Mouse (Mus musculus): ENCODE measurements around the gene Tshz2.

Tshz2 gene

DNA sequence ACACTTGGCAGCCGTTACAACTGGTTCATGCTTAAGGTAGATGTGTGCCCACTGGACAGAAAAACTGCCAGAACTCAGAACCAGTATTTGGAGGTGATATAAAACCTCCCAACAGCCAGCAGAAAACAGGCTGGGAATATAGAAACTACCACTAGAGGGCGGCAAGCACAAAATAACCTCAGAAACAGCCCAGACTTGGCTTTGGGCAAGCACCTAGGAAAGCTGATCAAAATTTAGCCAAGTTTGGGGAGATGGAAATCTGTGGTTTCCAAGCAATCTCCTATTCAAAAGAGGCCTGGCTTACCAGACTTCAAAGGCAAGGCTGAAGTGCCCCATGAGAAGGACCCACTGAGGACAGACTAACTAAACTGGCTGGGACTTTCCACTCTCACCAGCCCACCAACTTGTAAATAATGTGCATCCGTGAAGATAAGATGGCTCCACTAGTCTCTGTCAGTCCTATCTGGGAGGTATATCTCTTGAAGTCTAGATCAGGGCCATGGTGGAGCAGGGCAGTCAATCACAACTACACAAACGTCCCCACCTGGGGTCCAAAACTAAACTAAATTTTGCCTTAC, 484.0 kb downstream of the Tshz2 start:
- peak; percentile 64 to 75 for DNase-seq

DNA sequence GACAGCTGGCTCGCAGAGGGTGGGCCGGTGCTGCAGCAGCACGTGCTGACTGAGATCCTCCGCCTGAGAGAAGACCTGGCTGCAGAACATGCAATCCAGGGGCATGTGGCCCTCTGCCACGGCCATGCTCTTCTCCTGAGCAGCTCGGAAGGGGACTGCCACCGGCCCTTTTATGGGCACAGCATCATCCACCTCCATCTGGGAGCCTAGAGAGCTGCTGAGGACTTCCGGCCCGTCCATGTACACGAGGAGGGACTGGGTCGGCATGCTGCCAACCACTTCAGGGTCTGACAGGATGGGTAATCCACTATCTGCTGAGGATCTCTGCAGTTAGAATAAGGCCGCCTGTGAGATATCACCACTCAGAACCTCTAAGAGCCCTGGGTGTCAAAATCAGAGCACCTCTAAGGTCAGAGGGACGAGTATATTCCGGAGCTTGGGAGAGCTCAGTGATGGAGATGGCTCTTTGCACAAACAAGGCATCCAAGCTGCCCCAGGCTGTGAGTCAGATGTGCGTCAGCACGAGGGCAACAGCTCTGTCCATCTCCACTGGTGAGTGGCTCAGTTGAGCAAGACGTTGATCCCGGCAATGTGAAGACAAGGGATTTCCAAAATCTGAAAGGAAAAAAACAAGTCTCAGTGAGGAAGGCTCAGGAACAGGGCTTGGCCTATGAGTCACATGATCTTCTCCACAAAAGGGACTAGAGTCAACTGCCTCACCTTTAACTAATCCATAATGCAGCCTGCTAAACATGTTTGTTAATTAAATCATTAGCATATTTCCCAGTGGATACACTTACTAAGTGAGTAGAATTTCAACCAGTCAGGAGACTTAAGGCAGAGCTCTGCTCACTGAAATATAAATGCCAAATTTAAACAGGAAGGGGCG, 487.6 kb downstream of the Tshz2 start:
- no peak for DNase-seq
